Mouse (Mus musculus) forebrain, embryonic 15.5 days (tissue): ENCODE measurements around the gene Ahdc1. TPM values are rescaled to one million over a fixed set of nuclear protein-coding genes. Genes with fewer than 3 reads are reported as not detected.
"Not testable (repeated sequence)": the region's sequence is repeated elsewhere in the genome, so short reads cannot be mapped to it uniquely, and the experiment has no call there.

Experiments used
- ATAC-seq: fragments of 200-750 bp; cut with Nextera tagmentation; replicated peaks from 2 replicates; pipeline ENCODE4 v1.8.0; 2017; ENCODE audit warnings: mild to moderate bottlenecking, moderate TSS enrichment, moderate library complexity
- H3K27ac ChIP-seq: fragments of 300-500 bp; sonication (generic); replicated peaks from 2 replicates; pipeline ENCODE4 v1.5.1; 2015; ENCODE audit warnings: mild to moderate bottlenecking, inconsistent platforms
- H3K27me3 ChIP-seq: fragments of 300-500 bp; sonication (generic); 2 replicates; pipeline ENCODE4 v1.6.1; 2015; ENCODE audit warnings: inconsistent platforms
- H3K36me3 ChIP-seq: fragments of 300-500 bp; sonication (generic); 2 replicates; pipeline ENCODE4 v1.6.1; 2015; ENCODE audit warnings: mild to moderate bottlenecking, inconsistent platforms
- H3K4me1 ChIP-seq: fragments of 300-500 bp; sonication (generic); 2 replicates; pipeline ENCODE4 v1.6.1; 2015; ENCODE audit warnings: inconsistent platforms
- H3K4me2 ChIP-seq: fragments of 300-500 bp; sonication (generic); replicated peaks from 2 replicates; pipeline ENCODE4 v1.6.1; 2015; ENCODE audit warnings: mild to moderate bottlenecking, inconsistent platforms
- H3K4me3 ChIP-seq: fragments of 300-500 bp; sonication (generic); 2 replicates; pipeline ENCODE4 v1.5.1; 2015; ENCODE audit warnings: mild to moderate bottlenecking, inconsistent platforms
- H3K9ac ChIP-seq: fragments of 300-500 bp; sonication (generic); replicated peaks from 2 replicates; pipeline ENCODE4 v1.6.1; 2015; ENCODE audit warnings: mild to moderate bottlenecking, inconsistent platforms
- H3K9me3 ChIP-seq: fragments of 300-500 bp; sonication (generic); 2 replicates; pipeline ENCODE4 v1.6.1; 2016; ENCODE audit warnings: inconsistent platforms
- WGBS: fragments of 180-500 bp; shearing (Covaris S2); methylation state at CpG from one replicate; pipeline ENCODE4 v1.1.7; 2015; ENCODE audit warnings: mixed read lengths; 5-methylcytosine and 5-hydroxymethylcytosine counted together
- polyA plus RNA-seq: library from polyadenylated mRNA; unstranded; fragments of >200 nt; fragmentation: Nextera tagmentation; extraction: Ambion mirVana; gene quantifications from 2 replicates; pipeline ENCODE4 v1.2.1, GENCODE M21; 2015

Gene Ahdc1
- polyA plus RNA-seq, 1 experiment from 2014 or later, result 14.2 TPM

DNA sequence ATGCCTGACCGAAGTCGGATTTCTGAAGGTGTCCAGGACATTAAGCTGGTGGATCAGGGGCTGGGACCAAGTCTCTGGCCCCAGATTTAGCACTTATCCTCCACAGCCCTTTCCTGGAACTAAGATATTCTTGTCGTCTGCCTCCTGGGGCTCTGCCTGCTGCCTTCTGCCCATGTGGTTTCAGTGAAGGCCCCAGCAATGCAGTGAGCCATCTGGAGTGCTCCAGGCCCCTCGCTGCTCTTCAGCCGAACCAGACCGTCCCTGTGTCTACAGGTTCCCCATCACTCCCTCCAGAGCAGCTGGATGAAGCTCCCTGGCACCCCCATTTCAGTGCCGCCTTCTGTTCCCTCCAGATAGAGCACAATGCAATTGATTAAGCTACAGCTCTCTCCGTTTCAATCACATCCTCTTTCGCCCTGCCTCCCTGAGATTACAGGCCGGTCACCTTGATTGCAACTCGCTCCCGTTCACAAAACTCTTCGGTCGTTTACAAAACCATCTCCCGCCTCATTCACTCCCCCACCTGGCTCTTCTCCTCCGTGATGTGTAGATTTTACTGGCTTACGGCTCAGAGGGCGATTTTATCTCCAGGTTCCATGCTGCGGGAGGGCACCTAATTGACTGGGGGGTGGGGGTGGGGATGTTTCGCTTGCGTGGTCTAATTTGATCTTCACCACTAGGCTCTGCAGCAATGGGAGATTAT is 7.6 kb upstream of the Ahdc1 start:
- Histone ChIP-seq H3K9ac (no peak overlapping the region), H3K9me3 (no peaks in the 10 kb centered on the region), H3K27ac (peak overlapping the region; percentile 62), H3K36me3 (no peaks in the 10 kb centered on the region), H3K4me1 (peaks cover 16% of the 10 kb centered on the region), H3K27me3 (no peaks in the 10 kb centered on the region), H3K4me3 (no peak overlapping the region), H3K4me2 (no peak overlapping the region)
- WGBS, result 36% methylated on average over 21 of the region's 21 CpGs
- ATAC-seq, result peak; percentile 59

DNA sequence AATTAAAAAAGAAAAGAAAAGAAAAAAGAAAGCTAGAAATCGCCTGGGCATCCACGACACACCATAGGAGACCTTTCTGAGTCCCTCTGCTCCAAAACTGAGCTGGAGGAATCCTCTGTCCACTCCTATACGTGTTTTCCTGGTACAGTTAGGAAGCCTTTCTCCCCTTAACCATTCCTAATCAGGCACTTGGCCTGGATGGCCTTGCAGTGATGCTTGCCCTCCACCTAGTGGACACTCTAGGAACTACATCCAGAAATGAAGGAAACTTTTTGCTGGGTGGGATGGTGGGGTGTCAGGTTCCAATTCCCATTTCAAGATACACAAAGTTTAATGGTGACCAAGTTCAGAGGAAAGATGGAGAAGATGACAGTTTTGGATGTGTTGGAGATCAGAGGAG is 5.8 kb upstream of the Ahdc1 start:
- 10% methylated on average over 3 of the region's 3 CpGs for WGBS
- H3K4me1 ChIP-seq, result peaks cover 16% of the 10 kb centered on the region
- H3K36me3 ChIP-seq, result no peaks in the 10 kb centered on the region
- ATAC-seq, result peak; percentile 45; the same call in 1 of the 2 replicates
- no peaks in the 10 kb centered on the region for H3K9me3 ChIP-seq
- H3K4me3 ChIP-seq, result no peak overlapping the region
- H3K4me2 ChIP-seq, result no peak overlapping the region
- H3K27ac ChIP-seq, result no peak overlapping the region
- peaks cover 7% of the 10 kb centered on the region for H3K27me3 ChIP-seq
- no peak overlapping the region for H3K9ac ChIP-seq

DNA sequence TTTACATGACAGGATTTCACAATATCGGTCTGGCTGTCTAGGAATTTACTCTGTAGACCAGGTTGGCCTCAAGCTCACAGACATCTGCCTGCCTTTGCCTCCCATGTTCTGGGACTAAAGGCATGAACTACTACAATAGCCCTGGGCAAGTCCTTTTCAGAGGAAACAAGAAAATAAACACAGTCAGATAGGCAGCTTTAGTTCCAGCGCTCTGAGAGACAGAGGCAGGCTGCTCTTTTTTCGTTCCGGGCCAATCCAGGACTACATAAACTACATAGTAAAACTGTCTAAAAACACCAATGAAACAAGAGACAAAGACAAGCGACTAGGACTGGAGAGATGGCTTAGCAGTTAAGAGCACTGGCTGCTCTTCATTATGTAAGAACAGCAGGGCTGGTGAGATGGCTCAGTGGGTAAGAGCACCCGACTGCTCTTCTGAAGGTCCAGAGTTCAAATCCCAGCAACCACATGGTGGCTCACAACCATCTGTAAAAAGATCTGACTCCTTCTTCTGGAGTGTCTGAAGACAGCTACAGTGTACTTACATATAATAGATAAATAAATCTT is 5.1 kb upstream of the Ahdc1 start:
- 74% methylated on average over 6 of the region's 6 CpGs for WGBS
- not testable (repeated sequence) for H3K9me3 ChIP-seq

DNA sequence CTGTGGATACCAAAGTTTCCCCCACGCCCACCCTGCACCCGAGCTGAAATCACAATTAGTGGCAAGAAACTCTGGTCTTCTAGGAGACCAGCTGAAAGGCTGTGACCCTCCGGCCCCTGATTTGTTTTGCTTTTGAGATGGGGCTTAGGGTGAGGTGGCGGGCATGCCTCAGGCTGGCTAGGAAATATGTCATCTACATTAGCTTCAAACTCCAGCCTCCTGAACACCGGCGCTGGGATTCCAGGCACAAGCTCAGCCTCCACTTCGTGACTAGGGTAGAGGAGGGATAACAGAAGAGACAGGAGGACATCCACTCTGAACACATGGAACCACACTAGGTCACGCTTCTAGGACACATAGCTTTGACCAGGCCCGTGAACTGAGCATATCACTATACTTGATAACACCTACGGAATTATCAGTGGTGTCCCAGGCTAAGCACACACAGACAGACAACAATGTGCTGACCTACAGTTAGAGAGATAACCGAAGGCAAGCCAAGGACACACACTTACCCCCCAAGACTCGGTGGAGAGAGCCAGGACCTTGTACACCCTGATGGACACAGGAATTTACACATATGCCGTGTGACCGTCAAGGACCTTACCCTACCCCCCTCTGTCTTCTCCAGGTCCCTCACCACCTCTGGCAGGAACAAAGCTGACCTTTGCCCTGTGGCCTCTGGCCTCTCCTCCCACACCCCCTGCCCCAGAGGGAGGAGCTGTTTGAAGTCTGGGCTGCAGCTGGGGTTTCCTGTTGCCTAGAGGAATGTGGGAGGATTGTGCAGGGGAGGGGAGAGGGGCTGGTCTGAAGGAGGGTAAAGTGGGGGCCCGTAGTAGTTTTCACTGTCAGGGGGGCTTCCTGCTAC is 3.3 kb upstream of the Ahdc1 start:
- H3K27me3 ChIP-seq, result peaks cover 12% of the 10 kb centered on the region
- no peak for ATAC-seq
- 46% methylated on average over 15 of the region's 15 CpGs for WGBS
- no peaks in the 10 kb centered on the region for H3K36me3 ChIP-seq
- no peak overlapping the region for H3K4me3 ChIP-seq
- H3K4me1 ChIP-seq, result peaks cover 20% of the 10 kb centered on the region
- no peak overlapping the region for H3K27ac ChIP-seq
- no peak overlapping the region for H3K9ac ChIP-seq
- no peak overlapping the region for H3K4me2 ChIP-seq
- no peaks in the 10 kb centered on the region for H3K9me3 ChIP-seq

More for the DNA sequence above, 5.1 kb upstream of the Ahdc1 start:
- not testable (repeated sequence) for H3K4me3 ChIP-seq, H3K27ac ChIP-seq, ATAC-seq, H3K36me3 ChIP-seq, H3K9ac ChIP-seq, H3K4me2 ChIP-seq
- peaks cover 22% of the 10 kb centered on the region for H3K4me1 ChIP-seq
- H3K27me3 ChIP-seq, result peaks cover 12% of the 10 kb centered on the region

DNA sequence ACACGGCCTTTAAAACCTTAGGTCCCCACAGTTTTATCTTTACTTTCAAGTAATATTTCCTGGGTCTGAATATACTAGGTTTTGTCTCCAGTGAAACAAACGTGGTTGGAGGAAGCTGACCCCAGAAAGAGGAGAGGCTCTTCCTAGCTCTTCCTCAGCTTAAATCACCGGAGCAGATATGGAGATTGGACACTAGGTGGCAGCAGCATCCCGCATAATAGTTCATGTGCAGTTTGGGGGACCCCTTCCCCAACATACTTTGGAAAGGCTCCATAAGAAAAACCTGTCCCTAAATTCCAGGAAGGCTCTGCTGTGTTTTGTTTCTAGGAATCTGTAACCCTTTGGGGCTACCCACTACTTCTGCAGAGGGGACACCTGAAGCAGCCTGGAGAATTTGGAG is 1.9 kb upstream of the Ahdc1 start:
- peaks cover 12% of the 10 kb centered on the region for H3K27me3 ChIP-seq
- H3K9ac ChIP-seq, result no peak overlapping the region
- no peak overlapping the region for H3K4me3 ChIP-seq
- no peak overlapping the region for H3K27ac ChIP-seq
- H3K4me1 ChIP-seq, result peaks cover 22% of the 10 kb centered on the region
- no peak for ATAC-seq
- H3K36me3 ChIP-seq, result no peaks in the 10 kb centered on the region
- H3K4me2 ChIP-seq, result no peak overlapping the region
- WGBS, result 1% methylated on average over 4 of the region's 4 CpGs
- H3K9me3 ChIP-seq, result no peaks in the 10 kb centered on the region

DNA sequence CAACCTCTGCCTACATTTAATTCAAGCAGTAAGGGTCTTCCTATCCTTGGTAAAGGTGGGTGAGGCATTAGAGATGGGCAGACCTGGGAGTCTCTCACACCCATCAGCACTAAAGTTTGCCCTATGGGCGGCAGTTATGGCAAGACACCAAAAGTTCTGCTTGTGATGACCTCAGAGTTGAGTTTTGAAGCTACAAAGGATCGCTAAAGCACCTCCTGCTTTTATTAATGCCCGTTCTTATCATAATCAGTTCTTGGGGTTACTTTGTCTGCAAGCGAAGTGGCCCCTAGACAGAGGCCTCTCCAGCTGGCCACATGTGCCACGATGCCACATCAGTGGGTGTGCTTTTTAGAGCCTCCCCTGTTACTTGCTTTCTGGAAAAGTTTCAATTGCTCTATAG is 1.4 kb upstream of the Ahdc1 start:
- WGBS, result 69% methylated on average over 5 of the region's 5 CpGs
- H3K4me1 ChIP-seq, result peaks cover 28% of the 10 kb centered on the region
- ATAC-seq, result no peak
- H3K4me3 ChIP-seq, result no peak overlapping the region
- H3K36me3 ChIP-seq, result no peaks in the 10 kb centered on the region
- H3K27ac ChIP-seq, result no peak overlapping the region
- no peak overlapping the region for H3K4me2 ChIP-seq
- no peak overlapping the region for H3K9ac ChIP-seq
- no peaks in the 10 kb centered on the region for H3K9me3 ChIP-seq
- peaks cover 12% of the 10 kb centered on the region for H3K27me3 ChIP-seq

DNA sequence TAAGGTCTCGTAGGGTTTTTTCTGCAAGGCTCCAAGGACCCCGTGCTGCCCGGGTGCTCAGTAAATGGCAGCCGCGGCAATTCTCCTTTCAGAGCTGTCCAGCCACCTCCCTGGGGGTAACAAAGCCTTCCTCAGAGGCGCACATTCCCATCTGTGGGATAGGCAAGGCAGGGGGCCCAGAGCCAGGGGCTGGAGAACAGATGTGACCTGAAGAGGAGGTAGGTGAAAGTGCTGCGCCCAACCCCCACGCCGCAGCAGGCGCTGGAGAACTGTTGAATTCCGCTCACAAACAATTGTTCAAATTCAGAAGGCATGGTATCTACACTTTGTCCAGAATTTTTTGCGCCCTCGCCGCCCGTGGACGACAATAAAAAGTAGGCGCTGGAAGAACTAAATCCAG is 449 bp upstream of the Ahdc1 start:
- no peak for ATAC-seq
- Histone ChIP-seq H3K4me2 (peak overlapping the region; percentile 94), H3K4me3 (peak overlapping the region; percentile 98), H3K36me3 (no peaks in the 10 kb centered on the region), H3K9me3 (no peaks in the 10 kb centered on the region), H3K27me3 (peaks cover 12% of the 10 kb centered on the region), H3K9ac (no peak overlapping the region), H3K4me1 (peaks cover 37% of the 10 kb centered on the region), H3K27ac (no peak overlapping the region)
- under 1% methylated on average over 17 of the region's 17 CpGs for WGBS

DNA sequence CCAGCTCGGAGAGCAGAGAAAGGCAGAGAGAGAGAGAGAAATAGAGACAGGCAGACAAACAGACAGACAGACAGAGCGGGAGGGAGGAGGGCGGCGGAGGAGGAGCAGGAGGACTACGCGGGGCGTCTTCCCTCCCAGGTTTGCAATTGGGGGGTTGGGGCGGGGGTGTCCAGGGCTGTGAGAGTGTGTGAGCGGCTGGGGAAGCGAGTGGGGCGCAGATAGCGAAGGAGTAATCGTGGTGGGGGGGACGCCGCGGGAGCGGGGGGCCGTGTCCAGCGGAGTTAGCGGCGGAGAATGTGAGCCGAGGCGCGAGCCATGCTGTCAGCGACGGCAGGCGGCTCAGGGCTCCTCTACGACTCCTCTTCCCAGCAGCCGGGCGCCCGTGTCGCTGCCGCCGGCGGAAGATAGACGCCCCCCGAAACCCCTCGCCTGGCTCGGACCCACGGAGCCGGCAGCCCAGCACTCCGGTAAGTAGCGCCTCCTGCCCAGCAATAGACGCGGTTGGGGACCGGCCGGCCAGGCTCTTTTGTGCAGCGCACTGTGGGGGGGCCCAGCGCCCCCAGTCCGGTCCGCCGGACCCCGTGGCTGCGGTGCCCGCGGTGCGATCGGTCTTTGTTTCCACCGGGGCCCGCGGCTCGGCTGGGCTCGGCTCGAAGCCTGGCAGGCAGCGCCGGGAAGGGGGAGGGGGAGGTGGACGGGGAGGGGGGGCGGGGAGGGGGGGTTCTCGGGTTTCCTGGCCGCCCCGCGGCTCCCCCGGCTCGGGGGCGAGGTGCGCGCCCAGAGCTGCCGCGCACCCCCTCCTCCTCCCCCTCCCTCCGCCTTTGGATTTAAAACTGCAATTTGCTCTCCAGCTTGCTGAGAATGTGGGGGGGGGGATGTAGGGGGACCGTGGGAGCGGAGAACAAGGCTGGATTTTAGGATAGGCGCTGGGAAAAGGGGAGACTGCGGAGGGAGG is 1.0 kb downstream of the Ahdc1 start:
- peaks cover 52% of the 10 kb centered on the region for H3K4me1 ChIP-seq
- peak; percentile 11; the same call in 1 of the 2 replicates for ATAC-seq
- no peaks in the 10 kb centered on the region for H3K9me3 ChIP-seq
- WGBS, result under 1% methylated on average over 68 of the region's 84 CpGs
- H3K27ac ChIP-seq, result peak overlapping the region; percentile 98
- peak overlapping the region; percentile 98 for H3K4me3 ChIP-seq
- peak overlapping the region; percentile 94 for H3K4me2 ChIP-seq
- peaks cover 12% of the 10 kb centered on the region for H3K27me3 ChIP-seq
- H3K9ac ChIP-seq, result peak overlapping the region; percentile 99
- no peaks in the 10 kb centered on the region for H3K36me3 ChIP-seq

DNA sequence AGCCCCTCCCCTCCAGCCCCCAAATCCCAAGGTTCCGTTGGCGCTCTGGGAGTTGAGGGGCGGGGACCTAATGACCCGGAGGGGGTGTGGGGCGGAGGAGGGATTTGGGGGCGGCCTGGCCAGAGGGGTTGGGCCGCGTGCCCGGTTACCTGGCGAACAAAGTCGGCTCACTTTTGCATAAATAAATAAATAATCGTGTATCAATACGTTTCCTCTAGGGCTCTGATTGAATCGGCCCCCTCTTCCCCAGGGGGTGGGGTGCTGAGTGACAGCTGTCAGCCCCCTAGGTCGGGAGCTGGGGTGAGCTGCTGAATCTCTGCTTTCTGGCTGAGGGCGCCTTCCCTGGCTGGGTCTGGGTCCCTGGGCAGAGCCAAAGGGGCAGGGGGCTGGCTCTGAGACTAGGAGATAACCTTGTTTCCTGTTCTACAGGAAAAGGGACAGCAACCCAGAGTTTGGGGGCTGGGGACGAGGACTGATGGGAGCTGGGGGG is 1.8 kb downstream of the Ahdc1 start:
- Histone ChIP-seq H3K4me1 (peaks cover 59% of the 10 kb centered on the region), H3K27ac (peak overlapping the region; percentile 98), H3K36me3 (no peaks in the 10 kb centered on the region), H3K9me3 (no peaks in the 10 kb centered on the region), H3K4me3 (peak overlapping the region; percentile 98), H3K27me3 (peaks cover 12% of the 10 kb centered on the region), H3K9ac (peak overlapping the region; percentile 99), H3K4me2 (peak overlapping the region; percentile 94)
- 0% methylated on average over 12 of the region's 17 CpGs for WGBS
- no peak for ATAC-seq

DNA sequence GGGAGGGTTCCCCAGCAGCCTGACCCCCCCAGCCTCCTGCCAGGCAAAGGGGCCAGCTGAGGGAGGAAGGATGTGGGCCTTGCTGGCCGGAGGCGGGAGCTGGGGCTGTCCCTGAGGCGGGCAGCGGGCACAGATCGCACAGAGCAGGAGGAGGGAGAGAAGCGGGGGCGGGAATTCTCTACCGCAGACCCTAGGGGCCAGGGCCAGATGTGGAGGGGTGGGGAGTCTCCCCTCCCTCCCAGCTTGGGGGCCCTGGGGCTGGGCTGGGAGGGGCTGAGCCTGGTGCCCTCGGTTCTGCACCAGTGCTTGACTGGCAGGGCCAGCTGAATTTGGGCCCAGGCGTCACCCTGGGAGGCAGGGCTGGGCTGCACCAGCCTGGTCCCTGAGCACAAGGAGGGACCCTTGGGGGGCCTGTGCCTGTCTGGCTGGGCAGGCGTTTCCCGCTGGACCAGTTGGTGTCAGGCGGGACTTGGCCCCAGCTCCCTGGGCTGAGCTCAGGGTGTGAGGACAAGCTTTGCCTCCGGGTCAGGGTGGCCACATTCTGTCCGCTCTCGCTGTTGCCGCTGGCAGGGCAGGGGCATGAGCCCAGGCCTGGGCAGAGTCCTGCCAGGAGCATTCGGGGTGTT is 2.3 kb downstream of the Ahdc1 start:
- peak overlapping the region; percentile 99 for H3K9ac ChIP-seq
- H3K27ac ChIP-seq, result peak overlapping the region; percentile 98
- H3K36me3 ChIP-seq, result no peaks in the 10 kb centered on the region
- no peaks in the 10 kb centered on the region for H3K9me3 ChIP-seq
- peaks cover 12% of the 10 kb centered on the region for H3K27me3 ChIP-seq
- peak overlapping the region; percentile 98 for H3K4me3 ChIP-seq
- 2% methylated on average over 18 of the region's 18 CpGs for WGBS
- peak; percentile 5; the same call in 1 of the 2 replicates for ATAC-seq
- H3K4me2 ChIP-seq, result peak overlapping the region; percentile 94
- H3K4me1 ChIP-seq, result peaks cover 65% of the 10 kb centered on the region

DNA sequence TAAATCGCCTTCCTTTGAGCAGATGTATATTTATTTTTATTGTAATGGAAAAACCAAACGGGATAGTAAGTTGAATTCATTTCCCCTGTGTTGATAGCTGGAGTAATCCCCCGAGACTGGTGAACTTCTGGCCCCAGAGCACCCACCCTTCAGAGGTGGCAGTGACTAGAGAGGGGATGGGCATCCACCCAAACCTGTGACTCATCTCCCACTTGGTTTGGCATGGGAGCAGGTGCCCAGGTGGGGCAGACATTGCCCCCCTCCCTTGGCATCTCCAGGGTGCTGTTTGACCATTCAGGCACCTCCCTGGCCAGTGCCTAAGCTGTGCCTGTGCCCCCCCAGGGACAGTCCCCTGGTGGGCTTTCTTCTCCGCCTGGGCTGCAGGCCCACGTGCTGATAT is 3.0 kb downstream of the Ahdc1 start:
- ATAC-seq, result no peak
- H3K36me3 ChIP-seq, result no peaks in the 10 kb centered on the region
- H3K9ac ChIP-seq, result peak overlapping the region; percentile 99
- peaks cover 12% of the 10 kb centered on the region for H3K27me3 ChIP-seq
- peak overlapping the region; percentile 94 for H3K4me2 ChIP-seq
- WGBS, result 29% methylated on average over 5 of the region's 5 CpGs
- peak overlapping the region; percentile 98 for H3K27ac ChIP-seq
- no peaks in the 10 kb centered on the region for H3K9me3 ChIP-seq
- peaks cover 72% of the 10 kb centered on the region for H3K4me1 ChIP-seq
- H3K4me3 ChIP-seq, result peak overlapping the region; percentile 98
